Mouse (Mus musculus): ENCODE measurements around the gene Pikfyve.

Pikfyve gene

GRCm38 (mm10) chr1:65186287-65187073 is at the start of gene Pikfyve, which contains the start of gene Idh1:
Gene Pikfyve (plus strand): TSS chr1:65186683.
Gene Idh1 (minus strand): TSS chr1:65186500.
- peaks cover 14% of the 10 kb centered on the region for H3K36me3 ChIP-seq (ENCODE audit: insufficient read depth, low read length)
- H3K27me3 ChIP-seq (ENCODE audit: insufficient read depth, low read length): no peaks in the 10 kb centered on the region
- peak within 1 kb of the TSS; percentile 98 for H3K4me3 ChIP-seq (replicated peaks; ENCODE audit: low read length)
- no peak for TF ChIP-seq POU5F1 (IDR thresholded peaks at IDR 0.05; ENCODE audit: borderline replicate concordance, low read length)
- no peak for TF ChIP-seq CTCF (conservative IDR thresholded peaks at IDR 0.05; ENCODE audit: low read length)
- no peak for TF ChIP-seq NANOG (IDR thresholded peaks at IDR 0.05; ENCODE audit: borderline replicate concordance, low read length)
- no peaks in the 10 kb centered on the region for H3K9me3 ChIP-seq (ENCODE audit: low read length)
- peaks cover 28% of the 10 kb centered on the region for H3K4me1 ChIP-seq (replicated peaks; ENCODE audit: low read depth, low read length)

GRCm38 (mm10) chr1:65137560-65137959 is 48.9 kb upstream of the Pikfyve start:
- H3K36me3 ChIP-seq (ENCODE audit: insufficient read depth, low read length): no peaks in the 10 kb centered on the region
- no peak overlapping the region for H3K4me3 ChIP-seq (replicated peaks; ENCODE audit: low read length)
- no peaks in the 10 kb centered on the region for H3K4me1 ChIP-seq (replicated peaks; ENCODE audit: low read depth, low read length)
- TF ChIP-seq CTCF (conservative IDR thresholded peaks at IDR 0.05; ENCODE audit: low read length) (no peak), POU5F1 (IDR thresholded peaks at IDR 0.05; ENCODE audit: borderline replicate concordance, low read length) (no peak), NANOG (IDR thresholded peaks at IDR 0.05; ENCODE audit: borderline replicate concordance, low read length) (no peak)
- H3K27me3 ChIP-seq (ENCODE audit: insufficient read depth, low read length): no peaks in the 10 kb centered on the region
- peaks cover 8% of the 10 kb centered on the region for H3K9me3 ChIP-seq (ENCODE audit: low read length)

GRCm38 (mm10) chr1:65144783-65145182 is 41.7 kb upstream of the Pikfyve start:
- H3K27me3 ChIP-seq (ENCODE audit: insufficient read depth, low read length): no peaks in the 10 kb centered on the region
- H3K36me3 ChIP-seq (ENCODE audit: insufficient read depth, low read length): no peaks in the 10 kb centered on the region
- H3K4me1 ChIP-seq (replicated peaks; ENCODE audit: low read depth, low read length): no peaks in the 10 kb centered on the region
- TF ChIP-seq POU5F1 (IDR thresholded peaks at IDR 0.05; ENCODE audit: borderline replicate concordance, low read length) (no peak), NANOG (IDR thresholded peaks at IDR 0.05; ENCODE audit: borderline replicate concordance, low read length) (no peak), CTCF (conservative IDR thresholded peaks at IDR 0.05; ENCODE audit: low read length) (no peak)
- peaks cover 34% of the 10 kb centered on the region for H3K9me3 ChIP-seq (ENCODE audit: low read length)
- H3K4me3 ChIP-seq (replicated peaks; ENCODE audit: low read length): no peak overlapping the region

GRCm38 (mm10) chr1:65146601-65147000 is 39.9 kb upstream of the Pikfyve start:
- Histone ChIP-seq H3K4me1 (replicated peaks; ENCODE audit: low read depth, low read length) (no peaks in the 10 kb centered on the region), H3K36me3 (ENCODE audit: insufficient read depth, low read length) (no peaks in the 10 kb centered on the region), H3K9me3 (ENCODE audit: low read length) (peaks cover 48% of the 10 kb centered on the region), H3K4me3 (replicated peaks; ENCODE audit: low read length) (no peak overlapping the region), H3K27me3 (ENCODE audit: insufficient read depth, low read length) (no peaks in the 10 kb centered on the region)
- no peak for TF ChIP-seq CTCF (conservative IDR thresholded peaks at IDR 0.05; ENCODE audit: low read length)
- no peak for TF ChIP-seq POU5F1 (IDR thresholded peaks at IDR 0.05; ENCODE audit: borderline replicate concordance, low read length)

- H3K4me1 ChIP-seq (replicated peaks; ENCODE audit: low read depth, low read length): no peaks in the 10 kb centered on the region
- no peaks in the 10 kb centered on the region for H3K27me3 ChIP-seq (ENCODE audit: insufficient read depth, low read length)
- no peaks in the 10 kb centered on the region for H3K36me3 ChIP-seq (ENCODE audit: insufficient read depth, low read length)
- H3K4me3 ChIP-seq (replicated peaks; ENCODE audit: low read length): no peak overlapping the region
- peaks cover 43% of the 10 kb centered on the region for H3K9me3 ChIP-seq (ENCODE audit: low read length)
- TF ChIP-seq NANOG (IDR thresholded peaks at IDR 0.05; ENCODE audit: borderline replicate concordance, low read length) (no peak), CTCF (conservative IDR thresholded peaks at IDR 0.05; ENCODE audit: low read length) (no peak), POU5F1 (IDR thresholded peaks at IDR 0.05; ENCODE audit: borderline replicate concordance, low read length) (no peak)
These were observed 39.2 kb upstream of the Pikfyve start for GRCm38 (mm10) chr1:65147326-65147725.

GRCm38 (mm10) chr1:65147971-65148370 is 38.5 kb upstream of the Pikfyve start:
- no peaks in the 10 kb centered on the region for H3K27me3 ChIP-seq (ENCODE audit: insufficient read depth, low read length)
- H3K9me3 ChIP-seq (ENCODE audit: low read length): peaks cover 36% of the 10 kb centered on the region
- no peak overlapping the region for H3K4me3 ChIP-seq (replicated peaks; ENCODE audit: low read length)
- H3K36me3 ChIP-seq (ENCODE audit: insufficient read depth, low read length): no peaks in the 10 kb centered on the region
- no peaks in the 10 kb centered on the region for H3K4me1 ChIP-seq (replicated peaks; ENCODE audit: low read depth, low read length)
- TF ChIP-seq NANOG (IDR thresholded peaks at IDR 0.05; ENCODE audit: borderline replicate concordance, low read length) (no peak), CTCF (conservative IDR thresholded peaks at IDR 0.05; ENCODE audit: low read length) (no peak), POU5F1 (IDR thresholded peaks at IDR 0.05; ENCODE audit: borderline replicate concordance, low read length) (no peak)

GRCm38 (mm10) chr1:65154814-65155213 is 31.7 kb upstream of the Pikfyve start:
- H3K27me3 ChIP-seq (ENCODE audit: insufficient read depth, low read length): no peaks in the 10 kb centered on the region
- no peak for TF ChIP-seq NANOG (IDR thresholded peaks at IDR 0.05; ENCODE audit: borderline replicate concordance, low read length)
- TF ChIP-seq CTCF (conservative IDR thresholded peaks at IDR 0.05; ENCODE audit: low read length): no peak
- no peak for TF ChIP-seq POU5F1 (IDR thresholded peaks at IDR 0.05; ENCODE audit: borderline replicate concordance, low read length)
- H3K36me3 ChIP-seq (ENCODE audit: insufficient read depth, low read length): peaks cover 15% of the 10 kb centered on the region
- no peak overlapping the region for H3K4me3 ChIP-seq (replicated peaks; ENCODE audit: low read length)
- peaks cover 14% of the 10 kb centered on the region for H3K9me3 ChIP-seq (ENCODE audit: low read length)
- H3K4me1 ChIP-seq (replicated peaks; ENCODE audit: low read depth, low read length): no peaks in the 10 kb centered on the region

- Histone ChIP-seq H3K27me3 (ENCODE audit: insufficient read depth, low read length) (no peaks in the 10 kb centered on the region), H3K4me3 (replicated peaks; ENCODE audit: low read length) (no peak overlapping the region), H3K36me3 (ENCODE audit: insufficient read depth, low read length) (peaks cover 28% of the 10 kb centered on the region), H3K4me1 (replicated peaks; ENCODE audit: low read depth, low read length) (no peaks in the 10 kb centered on the region), H3K9me3 (ENCODE audit: low read length) (peaks cover 1% of the 10 kb centered on the region)
- no peak for TF ChIP-seq NANOG (IDR thresholded peaks at IDR 0.05; ENCODE audit: borderline replicate concordance, low read length)
- TF ChIP-seq POU5F1 (IDR thresholded peaks at IDR 0.05; ENCODE audit: borderline replicate concordance, low read length): no peak
- TF ChIP-seq CTCF (conservative IDR thresholded peaks at IDR 0.05; ENCODE audit: low read length): no peak
These were observed 30.4 kb upstream of the Pikfyve start for GRCm38 (mm10) chr1:65156111-65156510.
